Mouse (Mus musculus) lung, embryonic 16.5 days (tissue): Measurements from ENCODE around the gene Ncoa7. TPM values are rescaled to one million over a fixed set of nuclear protein-coding genes. Genes with fewer than 3 reads are reported as not detected.

Experiments used
- ATAC-seq: fragments of 200-750 bp; cut with Nextera tagmentation; 2 replicates; pipeline ENCODE4 v1.8.0; 2017; ENCODE audit warnings: low read depth, mild to moderate bottlenecking, moderate library complexity
- H3K27ac ChIP-seq: fragments of 300-500 bp; sonication (generic); 2 replicates; pipeline ENCODE4 v1.5.1; 2014; ENCODE audit warnings: mild to moderate bottlenecking, control low read depth, low read length
- H3K27me3 ChIP-seq: fragments of 300-500 bp; sonication (generic); 2 replicates; pipeline ENCODE4 v1.6.1; 2014; ENCODE audit warnings: low read depth, low read length, mixed read lengths; ENCODE audit not compliant: control insufficient read depth, insufficient read depth
- H3K36me3 ChIP-seq: fragments of 300-500 bp; sonication (generic); 2 replicates; pipeline ENCODE4 v1.6.1; 2014; ENCODE audit warnings: low read length; ENCODE audit not compliant: control insufficient read depth, insufficient read depth
- H3K4me1 ChIP-seq: fragments of 300-500 bp; sonication (generic); replicated peaks from 2 replicates; pipeline ENCODE4 v1.6.1; 2014; ENCODE audit warnings: low read length, mixed read lengths; ENCODE audit not compliant: control insufficient read depth, insufficient read depth
- H3K4me2 ChIP-seq: fragments of 300-500 bp; sonication (generic); 2 replicates; pipeline ENCODE4 v1.6.1; 2014; ENCODE audit warnings: low read depth, low read length, control low read depth
- H3K4me3 ChIP-seq: fragments of 300-500 bp; sonication (generic); 2 replicates; pipeline ENCODE4 v1.5.1; 2014; ENCODE audit warnings: mild to moderate bottlenecking, low read length, control low read depth
- H3K9ac ChIP-seq: fragments of 300-500 bp; sonication (generic); 2 replicates; pipeline ENCODE4 v1.6.1; 2014; ENCODE audit warnings: low read length, control low read depth
- H3K9me3 ChIP-seq: fragments of 300-500 bp; sonication (generic); 2 replicates; pipeline ENCODE4 v1.6.1; 2016; ENCODE audit warnings: low read length; ENCODE audit not compliant: control insufficient read depth
- WGBS: fragments of 180-500 bp; shearing (Covaris S2); extraction: QIAGEN DNeasy Blood & Tissue Kit; methylation state at CpG from one replicate; pipeline ENCODE4 v1.1.7; 2014; 5-methylcytosine and 5-hydroxymethylcytosine counted together
- polyA plus RNA-seq: library from polyadenylated mRNA; unstranded; fragments of >200 nt; fragmentation: Nextera tagmentation; extraction: Ambion mirVana; gene quantifications from 2 replicates; pipeline ENCODE4 v1.2.1, GENCODE M21; 2015

The Ncoa7 gene
- polyA plus RNA-seq, 1 experiment from 2014 or later = 11.7 TPM

- Histone ChIP-seq H3K36me3 (no peaks in the 10 kb centered on the region), H3K4me1 (no peaks in the 10 kb centered on the region), H3K4me3 (no peak overlapping the region), H3K27me3 (no peaks in the 10 kb centered on the region), H3K4me2 (no peak overlapping the region), H3K27ac (no peak overlapping the region), H3K9ac (no peak overlapping the region), H3K9me3 (no peaks in the 10 kb centered on the region)
- no peak for ATAC-seq
- 6% methylated on average over 1 of the region's 1 CpGs for WGBS
These were observed 21.9 kb upstream of the Ncoa7 start for GRCm38 (mm10) chr10:30825049-30825448.

- Histone ChIP-seq H3K4me2 (peak overlapping the region; percentile 51), H3K27me3 (no peaks in the 10 kb centered on the region), H3K27ac (no peak overlapping the region), H3K9me3 (no peaks in the 10 kb centered on the region), H3K4me3 (peak overlapping the region; percentile 52), H3K4me1 (peaks cover 3% of the 10 kb centered on the region), H3K9ac (peak overlapping the region; percentile 62; the same call in 1 of the 2 replicates), H3K36me3 (no peaks in the 10 kb centered on the region)
- WGBS = 5% methylated on average over 11 of the region's 11 CpGs
- peak; percentile 92 for ATAC-seq
These were observed 7.8 kb upstream of the Ncoa7 start for GRCm38 (mm10) chr10:30810967-30811293.

DNA sequence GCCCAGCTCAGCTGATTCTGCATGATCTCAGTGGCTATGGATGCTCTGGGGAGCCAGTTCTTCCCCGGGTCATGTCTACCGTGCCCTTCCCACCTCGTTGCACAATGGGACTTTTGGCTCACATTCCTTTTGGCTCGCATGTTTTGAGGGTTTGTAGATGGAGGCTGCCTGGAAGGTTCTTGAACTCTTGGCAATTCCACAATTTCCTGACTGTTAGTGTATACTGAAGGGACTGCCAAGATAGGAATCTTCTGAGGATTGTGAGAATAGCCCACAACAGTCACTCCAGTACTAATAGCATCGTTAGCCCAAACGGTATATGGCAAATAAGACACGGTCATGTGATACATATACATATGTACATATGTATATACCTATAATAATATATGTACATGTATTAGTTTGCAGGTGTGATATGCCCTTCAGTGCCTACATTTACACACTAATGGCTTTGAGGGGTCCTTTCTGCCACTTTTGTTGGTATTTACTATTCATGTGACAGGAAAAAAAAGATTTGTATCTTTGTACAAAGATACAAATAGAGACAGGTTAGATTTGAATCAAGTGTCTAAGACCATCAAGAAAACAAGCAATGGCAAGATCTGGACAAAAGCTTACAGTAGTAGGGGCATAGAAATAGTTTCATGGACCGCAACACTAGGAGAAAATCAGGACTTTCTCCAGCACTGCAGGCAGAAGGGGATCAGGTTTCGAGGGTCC, 7.3 kb upstream of the Ncoa7 start:
- Histone ChIP-seq H3K27me3 (no peaks in the 10 kb centered on the region), H3K4me1 (peaks cover 3% of the 10 kb centered on the region), H3K27ac (no peak overlapping the region), H3K9ac (peak overlapping the region; percentile 62; the same call in 1 of the 2 replicates), H3K4me2 (peak overlapping the region; percentile 51), H3K4me3 (peak overlapping the region; percentile 52), H3K36me3 (no peaks in the 10 kb centered on the region), H3K9me3 (no peaks in the 10 kb centered on the region)
- ATAC-seq = peak; percentile 65
- 22% methylated on average over 9 of the region's 9 CpGs for WGBS

DNA sequence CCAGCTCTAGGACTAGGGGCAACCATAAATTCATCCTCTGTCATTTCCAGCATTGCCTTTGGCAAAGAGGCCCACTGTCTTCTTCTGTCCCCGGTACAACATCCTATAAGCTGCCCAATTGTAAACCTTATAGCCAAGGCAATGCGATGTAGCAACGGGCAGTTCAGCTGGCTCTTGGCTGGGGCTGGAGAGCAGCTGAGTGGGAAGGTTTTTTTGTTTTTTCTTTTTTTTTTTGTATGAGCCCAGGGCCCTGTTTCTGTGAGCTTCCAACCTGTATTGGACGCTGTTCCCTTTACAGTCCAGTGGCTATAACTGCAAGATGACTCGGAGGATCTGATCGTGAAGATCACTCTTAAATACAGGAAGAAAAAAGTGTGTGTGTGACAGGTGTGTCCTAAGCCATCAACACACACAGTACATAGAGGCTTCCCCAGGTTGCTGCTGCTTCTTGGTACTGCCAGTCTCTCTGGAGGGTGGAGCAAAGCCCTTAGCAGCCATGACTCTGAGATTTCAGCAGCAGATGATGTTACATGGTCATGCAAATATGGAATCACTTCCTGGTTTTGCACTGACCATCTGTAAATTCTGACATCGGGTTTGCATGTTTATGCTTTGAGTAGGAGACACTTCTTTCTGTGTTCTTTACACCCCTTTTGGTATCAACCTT, 594 bp upstream of the Ncoa7 start:
- H3K9me3 ChIP-seq = no peaks in the 10 kb centered on the region
- H3K27me3 ChIP-seq = no peaks in the 10 kb centered on the region
- H3K36me3 ChIP-seq = no peaks in the 10 kb centered on the region
- peak overlapping the region; percentile 90 for H3K9ac ChIP-seq
- peak overlapping the region; percentile 96 for H3K27ac ChIP-seq
- H3K4me2 ChIP-seq = peak overlapping the region; percentile 61
- H3K4me1 ChIP-seq = no peaks in the 10 kb centered on the region
- peak overlapping the region; percentile 92 for H3K4me3 ChIP-seq
- ATAC-seq = peak; percentile 6
- WGBS = 27% methylated on average over 7 of the region's 7 CpGs

DNA sequence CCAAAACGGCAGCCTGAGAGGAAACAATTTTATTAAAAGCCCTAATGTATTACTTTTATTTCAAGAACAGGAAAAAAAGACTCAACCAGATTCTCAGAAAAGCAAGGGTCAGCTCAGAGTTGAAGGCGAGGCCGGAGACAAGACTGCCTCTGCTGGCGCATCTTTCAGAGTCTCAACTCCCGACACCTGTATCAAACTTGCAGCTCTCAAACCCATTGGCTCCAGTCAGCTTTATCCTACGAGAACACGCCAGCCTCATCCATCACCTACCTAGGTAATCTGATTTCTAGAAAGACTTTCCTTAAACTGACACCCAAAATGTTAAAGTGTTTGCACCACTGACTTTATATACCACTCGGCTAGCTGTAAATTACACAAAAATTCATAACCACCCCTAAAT, 1.1 kb downstream of the Ncoa7 start:
- WGBS = 9% methylated on average over 8 of the region's 8 CpGs
- H3K9me3 ChIP-seq = no peaks in the 10 kb centered on the region
- H3K4me3 ChIP-seq = peak overlapping the region; percentile 92
- H3K36me3 ChIP-seq = no peaks in the 10 kb centered on the region
- no peak for ATAC-seq
- H3K27me3 ChIP-seq = no peaks in the 10 kb centered on the region
- peak overlapping the region; percentile 90 for H3K9ac ChIP-seq
- H3K4me2 ChIP-seq = peak overlapping the region; percentile 61
- peak overlapping the region; percentile 96 for H3K27ac ChIP-seq
- H3K4me1 ChIP-seq = no peaks in the 10 kb centered on the region

- no peak overlapping the region for H3K4me2 ChIP-seq
- H3K27me3 ChIP-seq = no peaks in the 10 kb centered on the region
- H3K27ac ChIP-seq = no peak overlapping the region
- H3K36me3 ChIP-seq = no peaks in the 10 kb centered on the region
- no peak overlapping the region for H3K9ac ChIP-seq
- H3K4me3 ChIP-seq = no peak overlapping the region
- 0 out of 2 replicates have a peak, but pooled peaks cover 2% of the 10 kb centered on the region for H3K9me3 ChIP-seq
- ATAC-seq = no peak
- H3K4me1 ChIP-seq = no peaks in the 10 kb centered on the region
- 82% methylated on average over 2 of the region's 2 CpGs for WGBS
These were observed 3.2 kb downstream of the Ncoa7 start for GRCm38 (mm10) chr10:30799713-30800450.

- Histone ChIP-seq H3K27me3 (no peaks in the 10 kb centered on the region), H3K27ac (no peak overlapping the region), H3K9ac (no peak overlapping the region), H3K4me2 (no peak overlapping the region), H3K9me3 (0 out of 2 replicates have a peak, but pooled peaks cover 2% of the 10 kb centered on the region), H3K36me3 (peaks cover 2% of the 10 kb centered on the region; the same call in 1 of the 2 replicates), H3K4me3 (no peak overlapping the region), H3K4me1 (no peaks in the 10 kb centered on the region)
- WGBS = 79% methylated on average over 5 of the region's 5 CpGs
- no peak for ATAC-seq
These were observed 6.5 kb downstream of the Ncoa7 start for GRCm38 (mm10) chr10:30796469-30797261.

DNA sequence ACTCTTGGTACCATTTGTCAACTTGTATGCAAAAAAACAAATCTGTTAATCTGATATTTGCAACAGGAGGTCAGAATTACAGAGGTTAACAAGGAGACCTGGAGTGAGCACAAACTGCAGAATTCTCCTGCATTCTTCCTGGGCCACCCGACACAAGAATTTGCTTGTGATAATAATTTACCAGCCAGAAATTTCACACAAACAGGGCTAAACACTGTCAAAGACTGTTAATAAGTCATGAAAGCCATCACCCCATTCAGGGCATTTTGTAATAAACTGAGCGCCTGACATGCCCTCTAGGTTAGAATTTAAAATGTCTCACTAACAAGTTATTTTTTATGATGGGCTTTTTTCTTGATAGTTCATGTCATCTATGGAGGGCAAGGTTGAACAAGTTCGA, 12.1 kb downstream of the Ncoa7 start:
- H3K27ac ChIP-seq = no peak overlapping the region
- peaks cover 2% of the 10 kb centered on the region; the same call in 1 of the 2 replicates for H3K36me3 ChIP-seq
- 0 out of 2 replicates have a peak, but pooled peaks cover 2% of the 10 kb centered on the region for H3K9me3 ChIP-seq
- no peaks in the 10 kb centered on the region for H3K27me3 ChIP-seq
- 72% methylated on average over 3 of the region's 3 CpGs for WGBS
- H3K4me2 ChIP-seq = no peak overlapping the region
- no peak for ATAC-seq
- no peak overlapping the region for H3K9ac ChIP-seq
- no peaks in the 10 kb centered on the region for H3K4me1 ChIP-seq
- no peak overlapping the region for H3K4me3 ChIP-seq
